Mouse (Mus musculus): ENCODE data around the gene Sorbs1. TPM values are rescaled to one million over a fixed set of nuclear protein-coding genes. Genes with fewer than 3 reads are reported as not detected.
"Not testable (repeated sequence)": the region's sequence is repeated elsewhere in the genome, so short reads cannot be mapped to it uniquely, and the experiment has no call there.

The Sorbs1 gene
- polyA plus RNA-seq (2015; fragmentation: Nextera tagmentation; extraction: Ambion mirVana) = 84.1 and 84.9 TPM in 2 replicates

- Histone ChIP-seq H3K9me3 (replicated peaks) (no peaks in the 10 kb centered on the region), H3K4me2 (peak within 1 kb of the TSS; percentile 85), H3K27ac (peak within 1 kb of the TSS; percentile 88), H3K36me3 (ENCODE audit: poor library complexity, severe bottlenecking) (no peaks in the 10 kb centered on the region), H3K27me3 (no peaks in the 10 kb centered on the region), H3K9ac (peak within 1 kb of the TSS; percentile 91), H3K4me1 (peaks cover 32% of the 10 kb centered on the region), H3K4me3 (peak within 1 kb of the TSS; percentile 80)
- WGBS = 1% methylated on average over 51 of the region's 51 CpGs
- peak; percentile 98 for ATAC-seq
Measured at GRCm38 (mm10) chr19:40513632-40514078, at the start of gene Sorbs1. Gene Sorbs1, minus strand, starts transcription at chr19:40513779.

GRCm38 (mm10) chr19:40561521-40561920, 47.9 kb upstream of the Sorbs1 start:
- H3K36me3 ChIP-seq (ENCODE audit: poor library complexity, severe bottlenecking) = peaks cover 68% of the 10 kb centered on the region
- peak; percentile 78 for ATAC-seq
- not testable (repeated sequence) for H3K9me3 ChIP-seq (replicated peaks)

GRCm38 (mm10) chr19:40556029-40556428, 42.5 kb upstream of the Sorbs1 start:
- no peak overlapping the region for H3K27ac ChIP-seq
- no peak for ATAC-seq
- no peak overlapping the region for H3K4me2 ChIP-seq
- no peaks in the 10 kb centered on the region for H3K27me3 ChIP-seq
- no peak overlapping the region for H3K4me3 ChIP-seq
- H3K9me3 ChIP-seq (replicated peaks) = no peaks in the 10 kb centered on the region
- WGBS = 91% methylated on average over 7 of the region's 7 CpGs
- H3K4me1 ChIP-seq = no peaks in the 10 kb centered on the region
- no peak overlapping the region for H3K9ac ChIP-seq
- peaks cover 74% of the 10 kb centered on the region for H3K36me3 ChIP-seq (ENCODE audit: poor library complexity, severe bottlenecking)

More at GRCm38 (mm10) chr19:40561521-40561920, 47.9 kb upstream of the Sorbs1 start:
- not testable (repeated sequence) for H3K4me1 ChIP-seq, H3K4me2 ChIP-seq, H3K27ac ChIP-seq, H3K9ac ChIP-seq, H3K4me3 ChIP-seq, H3K27me3 ChIP-seq
- WGBS = 86% methylated on average over 15 of the region's 31 CpGs

- Histone ChIP-seq H3K36me3 (ENCODE audit: poor library complexity, severe bottlenecking) (peaks cover 83% of the 10 kb centered on the region), H3K27me3 (no peaks in the 10 kb centered on the region), H3K9ac (no peak overlapping the region), H3K4me1 (no peaks in the 10 kb centered on the region), H3K9me3 (replicated peaks) (no peaks in the 10 kb centered on the region), H3K27ac (no peak overlapping the region), H3K4me2 (no peak overlapping the region), H3K4me3 (no peak overlapping the region)
- WGBS = 96% methylated on average over 8 of the region's 8 CpGs
- no peak for ATAC-seq
Measured at GRCm38 (mm10) chr19:40555136-40555535, 41.6 kb upstream of the Sorbs1 start.

- Histone ChIP-seq H3K4me3 (no peak overlapping the region), H3K4me1 (no peaks in the 10 kb centered on the region; the same call in 1 of the 2 replicates), H3K9me3 (replicated peaks) (no peaks in the 10 kb centered on the region), H3K36me3 (ENCODE audit: poor library complexity, severe bottlenecking) (peaks cover 85% of the 10 kb centered on the region), H3K27me3 (no peaks in the 10 kb centered on the region), H3K9ac (no peak overlapping the region), H3K4me2 (no peak overlapping the region), H3K27ac (no peak overlapping the region)
- ATAC-seq = no peak
- WGBS = 94% methylated on average over 11 of the region's 11 CpGs
Measured at GRCm38 (mm10) chr19:40554343-40554742, 40.8 kb upstream of the Sorbs1 start.

- Histone ChIP-seq H3K36me3 (ENCODE audit: poor library complexity, severe bottlenecking) (peaks cover 85% of the 10 kb centered on the region), H3K4me1 (no peaks in the 10 kb centered on the region; the same call in 1 of the 2 replicates), H3K4me2 (no peak overlapping the region), H3K27ac (no peak overlapping the region), H3K27me3 (no peaks in the 10 kb centered on the region), H3K9ac (no peak overlapping the region), H3K9me3 (replicated peaks) (no peaks in the 10 kb centered on the region), H3K4me3 (no peak overlapping the region)
- no peak for ATAC-seq
- 91% methylated on average over 6 of the region's 6 CpGs for WGBS
Measured at GRCm38 (mm10) chr19:40553849-40554248, 40.3 kb upstream of the Sorbs1 start.

- 95% methylated on average over 14 of the region's 14 CpGs for WGBS
- H3K9me3 ChIP-seq (replicated peaks) = no peaks in the 10 kb centered on the region
- H3K4me3 ChIP-seq = no peak overlapping the region
- H3K27me3 ChIP-seq = no peaks in the 10 kb centered on the region
- H3K4me2 ChIP-seq = no peak overlapping the region
- peaks cover 82% of the 10 kb centered on the region for H3K36me3 ChIP-seq (ENCODE audit: poor library complexity, severe bottlenecking)
- no peak for ATAC-seq
- no peak overlapping the region for H3K9ac ChIP-seq
- no peak overlapping the region for H3K27ac ChIP-seq
- H3K4me1 ChIP-seq = peaks cover 4% of the 10 kb centered on the region; the same call in 1 of the 2 replicates
Measured at GRCm38 (mm10) chr19:40553014-40553789, 39.6 kb upstream of the Sorbs1 start.

GRCm38 (mm10) chr19:40549516-40550135, 36.0 kb upstream of the Sorbs1 start:
- Histone ChIP-seq H3K4me3 (no peak overlapping the region), H3K4me2 (no peak overlapping the region), H3K9ac (no peak overlapping the region), H3K27ac (peak overlapping the region; percentile 31; the same call in 1 of the 2 replicates), H3K9me3 (replicated peaks) (no peaks in the 10 kb centered on the region), H3K4me1 (peaks cover 4% of the 10 kb centered on the region; the same call in 1 of the 2 replicates), H3K27me3 (no peaks in the 10 kb centered on the region), H3K36me3 (ENCODE audit: poor library complexity, severe bottlenecking) (peaks cover 46% of the 10 kb centered on the region)
- WGBS = 55% methylated on average over 6 of the region's 6 CpGs
- no peak for ATAC-seq

- H3K4me1 ChIP-seq = peaks cover 4% of the 10 kb centered on the region; the same call in 1 of the 2 replicates
- peak overlapping the region; percentile 31; the same call in 1 of the 2 replicates for H3K27ac ChIP-seq
- no peak overlapping the region for H3K4me2 ChIP-seq
- H3K36me3 ChIP-seq (ENCODE audit: poor library complexity, severe bottlenecking) = peaks cover 40% of the 10 kb centered on the region
- 0 out of 2 replicates have a peak, but pooled peaks have one; percentile 19 for ATAC-seq
- no peaks in the 10 kb centered on the region for H3K9me3 ChIP-seq (replicated peaks)
- no peak overlapping the region for H3K4me3 ChIP-seq
- H3K27me3 ChIP-seq = no peaks in the 10 kb centered on the region
- H3K9ac ChIP-seq = no peak overlapping the region
- WGBS = 40% methylated on average over 5 of the region's 5 CpGs
Measured at GRCm38 (mm10) chr19:40548796-40549515, 35.4 kb upstream of the Sorbs1 start.

GRCm38 (mm10) chr19:40548386-40548785, 34.8 kb upstream of the Sorbs1 start:
- H3K4me2 ChIP-seq = no peak overlapping the region
- WGBS = 80% methylated on average over 6 of the region's 6 CpGs
- no peak for ATAC-seq
- no peak overlapping the region for H3K27ac ChIP-seq
- H3K36me3 ChIP-seq (ENCODE audit: poor library complexity, severe bottlenecking) = peaks cover 34% of the 10 kb centered on the region
- H3K27me3 ChIP-seq = no peaks in the 10 kb centered on the region
- no peaks in the 10 kb centered on the region for H3K9me3 ChIP-seq (replicated peaks)
- H3K4me1 ChIP-seq = peaks cover 4% of the 10 kb centered on the region; the same call in 1 of the 2 replicates
- no peak overlapping the region for H3K9ac ChIP-seq
- no peak overlapping the region for H3K4me3 ChIP-seq

GRCm38 (mm10) chr19:40544856-40545255, 31.3 kb upstream of the Sorbs1 start:
- ATAC-seq = peak; percentile 92
- Histone ChIP-seq H3K4me2 (no peak overlapping the region), H3K36me3 (ENCODE audit: poor library complexity, severe bottlenecking) (no peaks in the 10 kb centered on the region), H3K9ac (no peak overlapping the region), H3K27ac (no peak overlapping the region), H3K9me3 (replicated peaks) (no peaks in the 10 kb centered on the region), H3K4me1 (peaks cover 4% of the 10 kb centered on the region; the same call in 1 of the 2 replicates), H3K27me3 (no peaks in the 10 kb centered on the region), H3K4me3 (no peak overlapping the region)
- 11% methylated on average over 3 of the region's 3 CpGs for WGBS

GRCm38 (mm10) chr19:40542776-40543175, 29.2 kb upstream of the Sorbs1 start:
- ATAC-seq = no peak
- Histone ChIP-seq H3K4me1 (no peaks in the 10 kb centered on the region), H3K27me3 (no peaks in the 10 kb centered on the region), H3K9ac (no peak overlapping the region), H3K27ac (no peak overlapping the region), H3K4me3 (no peak overlapping the region), H3K4me2 (no peak overlapping the region), H3K9me3 (replicated peaks) (no peaks in the 10 kb centered on the region), H3K36me3 (ENCODE audit: poor library complexity, severe bottlenecking) (no peaks in the 10 kb centered on the region)
- 93% methylated on average over 7 of the region's 7 CpGs for WGBS
